Mouse (Mus musculus) olfactory bulb, adult 2 months (tissue): ENCODE results near the gene Ppp3ca. TPM values are rescaled to one million over a fixed set of nuclear protein-coding genes. Genes with fewer than 3 reads are reported as not detected.

Source experiments
- H3K27ac ChIP-seq: fragments of 200-500 bp; 2 replicates; pipeline ENCODE4 v1.5.1; 2012; ENCODE audit warnings: low read depth, low read length; ENCODE audit not compliant: insufficient read depth
- H3K4me1 ChIP-seq: fragments of 200-500 bp; 2 replicates; pipeline ENCODE4 v1.6.1; 2012; ENCODE audit warnings: low read length; ENCODE audit not compliant: control insufficient read depth, insufficient read depth
- H3K4me3 ChIP-seq: fragments of 200-500 bp; 2 replicates; pipeline ENCODE4 v1.5.1; 2012; ENCODE audit warnings: mild to moderate bottlenecking, low read depth, low read length, moderate library complexity; ENCODE audit not compliant: insufficient read depth
- CTCF ChIP-seq: fragments of 200-500 bp; IDR thresholded peaks from 2 replicates; pipeline ENCODE4 v1.5.1; 2012; ENCODE audit warnings: low read depth, mild to moderate bottlenecking, low read length, moderate library complexity; ENCODE audit not compliant: insufficient read depth
- POLR2A ChIP-seq: fragments of 200-500 bp; IDR thresholded peaks from 2 replicates; pipeline ENCODE4 v1.6.1; 2012; ENCODE audit warnings: mild to moderate bottlenecking, low read depth, low read length, moderate library complexity; ENCODE audit not compliant: insufficient read depth
- WGBS: fragments of 180-500 bp; shearing (Covaris S2); methylation state at CpG from one replicate; pipeline ENCODE4 v1.1.7; 2018; 5-methylcytosine and 5-hydroxymethylcytosine counted together
- polyA plus RNA-seq: library from polyadenylated mRNA; stranded (reverse); fragments of >200 nt; gene quantifications from 2 replicates; pipeline ENCODE4 v1.2.4, GENCODE M21; 2012; ENCODE audit warnings: low replicate concordance; ENCODE audit not compliant: missing spikeins, insufficient read depth, insufficient read length

The Ppp3ca gene
- polyA plus RNA-seq, 1 experiment = not detected

DNA sequence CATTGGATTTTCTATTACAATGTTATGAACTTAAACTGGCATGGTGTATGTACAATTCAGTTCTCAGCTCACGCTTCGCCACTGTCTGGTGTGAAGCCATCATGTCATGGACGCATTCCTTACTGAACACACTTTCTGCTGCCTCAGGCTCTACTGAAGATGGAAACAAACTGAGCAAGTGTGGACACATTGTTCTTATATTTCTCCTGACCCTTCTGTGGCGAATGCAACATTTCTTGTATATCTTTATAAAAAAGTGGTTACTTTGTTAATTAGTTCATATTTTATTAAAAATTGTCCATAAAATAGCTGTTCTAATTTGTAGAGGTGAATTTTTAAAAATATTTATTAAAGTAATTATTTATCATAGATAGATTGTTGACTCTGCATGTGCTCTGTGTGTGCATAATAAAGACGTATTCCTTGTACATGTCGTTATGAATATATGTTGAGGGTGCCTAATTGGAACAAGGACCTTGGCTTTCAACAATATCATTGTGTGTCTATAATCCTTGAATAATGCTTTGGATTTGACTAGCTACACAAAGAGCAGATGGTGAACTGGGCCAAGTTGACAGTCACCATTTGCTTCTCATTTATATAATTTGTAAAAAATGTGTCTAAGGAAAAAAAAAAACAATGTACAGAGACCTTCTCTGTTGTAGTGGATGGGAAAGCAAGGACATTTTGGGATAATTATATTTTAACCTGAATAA lies 79.0 kb downstream of the Ppp3ca start:
- 82% methylated on average over 6 of the region's 6 CpGs for WGBS
- Histone ChIP-seq H3K4me1 (peaks cover 6% of the 10 kb centered on the region), H3K4me3 (no peak overlapping the region), H3K27ac (no peak overlapping the region)
- TF ChIP-seq POLR2A (no peak), CTCF (no peak)

DNA sequence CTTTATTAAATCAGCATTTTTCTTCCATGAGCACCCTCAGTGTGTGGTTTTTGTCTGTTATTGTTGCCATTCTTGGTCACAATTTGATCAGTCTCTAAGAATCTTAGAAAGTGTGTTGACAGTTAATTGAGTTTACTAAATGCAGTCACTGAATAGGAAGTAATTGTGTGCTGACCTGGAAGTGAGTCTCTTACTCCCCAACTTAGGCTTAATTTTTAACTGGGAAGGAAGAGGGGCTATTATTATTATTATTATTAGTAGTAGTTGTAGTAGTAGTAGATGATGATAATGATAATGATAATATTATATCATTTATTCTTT lies 79.5 kb downstream of the Ppp3ca start:
- Histone ChIP-seq H3K4me3 (no peak overlapping the region), H3K27ac (no peak overlapping the region), H3K4me1 (peaks cover 6% of the 10 kb centered on the region)
- TF ChIP-seq CTCF = no peak
- no peak for TF ChIP-seq POLR2A

- no peak for TF ChIP-seq POLR2A
- no peak for TF ChIP-seq CTCF
- WGBS = 48% methylated on average over 2 of the region's 2 CpGs
- Histone ChIP-seq H3K4me1 (peaks cover 9% of the 10 kb centered on the region), H3K4me3 (no peak overlapping the region), H3K27ac (no peak overlapping the region)
Observed at GRCm38 (mm10) chr3:136749951-136750350, 80.0 kb downstream of the Ppp3ca start.

GRCm38 (mm10) chr3:136752126-136752716 lies 82.3 kb downstream of the Ppp3ca start:
- no peak for TF ChIP-seq POLR2A
- no peak for TF ChIP-seq CTCF
- no peak overlapping the region for H3K27ac ChIP-seq
- peaks cover 11% of the 10 kb centered on the region; the same call in 1 of the 2 replicates for H3K4me1 ChIP-seq
- WGBS = 44% methylated on average over 5 of the region's 5 CpGs
- no peak overlapping the region for H3K4me3 ChIP-seq

GRCm38 (mm10) chr3:136756137-136756536 lies 86.2 kb downstream of the Ppp3ca start:
- TF ChIP-seq CTCF (no peak), POLR2A (no peak)
- H3K4me3 ChIP-seq = no peak overlapping the region
- H3K4me1 ChIP-seq = peaks cover 14% of the 10 kb centered on the region
- no peak overlapping the region for H3K27ac ChIP-seq
- 91% methylated on average over 6 of the region's 6 CpGs for WGBS

GRCm38 (mm10) chr3:136759446-136759845 lies 89.5 kb downstream of the Ppp3ca start:
- H3K4me3 ChIP-seq = no peak overlapping the region
- peaks cover 18% of the 10 kb centered on the region for H3K4me1 ChIP-seq
- TF ChIP-seq POLR2A (no peak), CTCF (no peak)
- WGBS = 98% methylated on average over 12 of the region's 12 CpGs
- H3K27ac ChIP-seq = no peak overlapping the region

DNA sequence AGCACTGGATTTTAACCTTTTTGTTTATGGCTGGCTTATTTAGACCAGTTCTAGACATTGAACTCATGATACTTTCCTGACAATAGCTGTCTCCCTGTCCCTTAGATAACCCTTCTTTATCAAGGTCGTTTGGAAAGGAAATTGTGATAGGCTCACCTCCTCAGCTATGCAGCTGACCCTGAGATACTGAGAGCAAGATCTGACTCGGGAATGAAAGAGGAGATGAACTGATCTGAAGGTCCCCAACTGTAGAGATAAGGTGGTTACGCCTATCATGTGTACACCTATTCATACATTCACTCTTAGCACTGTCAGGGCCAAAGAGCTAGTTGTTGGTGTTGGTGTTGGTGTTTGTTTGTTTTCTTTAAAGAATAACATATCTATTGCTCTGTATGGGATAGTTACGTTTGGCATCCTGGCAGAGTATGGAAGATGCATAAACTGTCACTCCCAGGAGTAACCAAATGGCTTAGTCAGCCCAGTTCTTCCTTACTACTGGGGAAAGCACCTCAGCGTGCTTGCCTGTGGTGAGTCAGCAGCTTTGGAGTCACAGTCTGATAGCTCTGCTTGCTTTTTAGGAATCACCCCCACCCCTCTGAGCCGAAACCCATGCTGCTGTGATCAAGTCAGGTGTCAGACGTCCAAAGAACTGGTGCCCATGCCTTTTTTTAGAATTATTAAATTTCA lies 91.5 kb downstream of the Ppp3ca start:
- WGBS = 61% methylated on average over 7 of the region's 7 CpGs
- TF ChIP-seq CTCF (no peak), POLR2A (no peak)
- Histone ChIP-seq H3K4me3 (no peak overlapping the region), H3K4me1 (peaks cover 11% of the 10 kb centered on the region), H3K27ac (no peak overlapping the region)

GRCm38 (mm10) chr3:136761979-136762341 lies 92.0 kb downstream of the Ppp3ca start:
- H3K4me3 ChIP-seq = no peak overlapping the region
- peaks cover 13% of the 10 kb centered on the region for H3K4me1 ChIP-seq
- 78% methylated on average over 1 of the region's 1 CpGs for WGBS
- H3K27ac ChIP-seq = no peak overlapping the region
- TF ChIP-seq CTCF (no peak), POLR2A (no peak)

GRCm38 (mm10) chr3:136763717-136764270 lies 93.9 kb downstream of the Ppp3ca start:
- no peak overlapping the region for H3K4me3 ChIP-seq
- H3K4me1 ChIP-seq = peaks cover 15% of the 10 kb centered on the region
- 63% methylated on average over 5 of the region's 5 CpGs for WGBS
- H3K27ac ChIP-seq = no peak overlapping the region
- TF ChIP-seq POLR2A (no peak), CTCF (no peak)
